Mouse (Mus musculus): ENCODE data around the gene Rec114. TPM values are rescaled to one million over a fixed set of nuclear protein-coding genes. Genes with fewer than 3 reads are reported as not detected.

The Rec114 gene
- total and polyA plus RNA-seq, 3 experiments, result 111 to 135 TPM; not detected in 1

- no peak for DNase-seq (ENCODE audit: low read depth, low spot score)
- no peak overlapping the region for H3K27ac ChIP-seq (ENCODE audit: control insufficient read depth, low read depth, low read length)
- H3K79me2 ChIP-seq (ENCODE audit: control insufficient read depth, insufficient read depth, low read length, poor library complexity), result no peaks in the 10 kb centered on the region
- H3K4me1 ChIP-seq (ENCODE audit: control insufficient read depth in 1 of 2, insufficient read depth in 2 of 2, low read length in 2 of 2), result no peaks in the 10 kb centered on the region
- H3K27me3 ChIP-seq (ENCODE audit: control insufficient read depth in 1 of 2, insufficient read depth in 2 of 2, low read length in 2 of 2), result no peaks in the 10 kb centered on the region
- no peak overlapping the region for H3K4me3 ChIP-seq (ENCODE audit: control insufficient read depth in 1 of 2, insufficient read depth in 1 of 2, low read depth in 2 of 2, low read length in 2 of 2)
- H3K9ac ChIP-seq (ENCODE audit: control insufficient read depth, low read depth, low read length, poor library complexity, severe bottlenecking), result no peak overlapping the region
- peaks cover 0 to 5% of the 10 kb centered on the region in 2 experiments; a peak in 2 of 4 replicates for H3K36me3 ChIP-seq (ENCODE audit: control insufficient read depth in 1 of 2, insufficient read depth in 2 of 2, low read length in 2 of 2)
- TF ChIP-seq MAFK (IDR thresholded peaks at IDR 0.05; ENCODE audit: borderline replicate concordance, low read depth, low read length), result no peak
- no peak for TF ChIP-seq UBTF (IDR thresholded peaks at IDR 0.05; ENCODE audit: borderline replicate concordance, insufficient read depth, low read depth, low read length)
- H3K9me3 ChIP-seq (replicated peaks; ENCODE audit: insufficient read depth, low read length), result no peaks in the 10 kb centered on the region
These were observed 40.0 kb downstream of the Rec114 start for GRCm38 (mm10) chr9:58703766-58704165.

GRCm38 (mm10) chr9:58701751-58702150, 42.0 kb downstream of the Rec114 start:
- no peaks in the 10 kb centered on the region for H3K27me3 ChIP-seq (ENCODE audit: control insufficient read depth in 1 of 2, insufficient read depth in 2 of 2, low read length in 2 of 2)
- DNase-seq (ENCODE audit: low read depth, low spot score), result no peak
- H3K4me1 ChIP-seq (ENCODE audit: control insufficient read depth in 1 of 2, insufficient read depth in 2 of 2, low read length in 2 of 2), result no peaks in the 10 kb centered on the region
- TF ChIP-seq HCFC1 (IDR thresholded peaks at IDR 0.05; ENCODE audit: low read depth, low read length) (no peak), ZMIZ1 (IDR thresholded peaks at IDR 0.05; ENCODE audit: low read depth, low read length) (no peak), ZNF384 (IDR thresholded peaks at IDR 0.05; ENCODE audit: low read depth, low read length) (no peak), TBP (IDR thresholded peaks at IDR 0.05; ENCODE audit: low read depth, low read length) (no peak), EP300 (IDR thresholded peaks at IDR 0.05; ENCODE audit: low read depth in 1 of 2, low read length in 2 of 2) (no peak), CHD1 (IDR thresholded peaks at IDR 0.05; ENCODE audit: low read depth, low read length) (no peak)
- H3K27ac ChIP-seq (ENCODE audit: control insufficient read depth, low read depth, low read length), result no peak overlapping the region
- H3K4me3 ChIP-seq (ENCODE audit: control insufficient read depth in 1 of 2, insufficient read depth in 1 of 2, low read depth in 2 of 2, low read length in 2 of 2), result no peak overlapping the region
- no peaks in the 10 kb centered on the region for H3K79me2 ChIP-seq (ENCODE audit: control insufficient read depth, insufficient read depth, low read length, poor library complexity)
- H3K9me3 ChIP-seq (replicated peaks; ENCODE audit: insufficient read depth, low read length), result no peaks in the 10 kb centered on the region
- H3K36me3 ChIP-seq (ENCODE audit: control insufficient read depth in 1 of 2, insufficient read depth in 2 of 2, low read length in 2 of 2), result peaks cover 0 to 5% of the 10 kb centered on the region in 2 experiments; a peak in 2 of 4 replicates
- no peak overlapping the region for H3K9ac ChIP-seq (ENCODE audit: control insufficient read depth, low read depth, low read length, poor library complexity, severe bottlenecking)

GRCm38 (mm10) chr9:58698486-58698885, 45.3 kb downstream of the Rec114 start:
- no peak for TF ChIP-seq ELF1 (IDR thresholded peaks at IDR 0.05; ENCODE audit: low read depth, low read length)
- TF ChIP-seq MEF2A (IDR thresholded peaks at IDR 0.05; ENCODE audit: extremely low read depth, insufficient replicate concordance, low read depth, low read length, poor library complexity, severe bottlenecking), result no peak
- no peak for TF ChIP-seq MXI1 (IDR thresholded peaks at IDR 0.05; ENCODE audit: low read depth, low read length)
- TF ChIP-seq POLR2AphosphoS2 (IDR thresholded peaks at IDR 0.05; ENCODE audit: low read length), result no peak
- TF ChIP-seq USF2 (IDR thresholded peaks at IDR 0.05; ENCODE audit: borderline replicate concordance in 1 of 2, insufficient read depth in 1 of 2, low read depth in 1 of 2, low read length in 2 of 2), result no peak
- TF ChIP-seq HCFC1 (IDR thresholded peaks at IDR 0.05; ENCODE audit: low read depth, low read length), result no peak
- no peak for TF ChIP-seq CHD1 (IDR thresholded peaks at IDR 0.05; ENCODE audit: low read depth, low read length)
- no peak for TF ChIP-seq SMC3 (IDR thresholded peaks at IDR 0.05; ENCODE audit: low read depth, low read length)
- TF ChIP-seq ZMIZ1 (IDR thresholded peaks at IDR 0.05; ENCODE audit: low read depth, low read length), result no peak
- TF ChIP-seq MYB (IDR thresholded peaks at IDR 0.05; ENCODE audit: low read depth, low read length), result no peak
- no peak for TF ChIP-seq RCOR1 (IDR thresholded peaks at IDR 0.05; ENCODE audit: low read depth, low read length)
- no peak for TF ChIP-seq EP300 (IDR thresholded peaks at IDR 0.05; ENCODE audit: low read depth in 1 of 2, low read length in 2 of 2)
- TF ChIP-seq JUND (IDR thresholded peaks at IDR 0.05; ENCODE audit: low read depth, low read length), result no peak
- no peak for TF ChIP-seq RAD21 (IDR thresholded peaks at IDR 0.05; ENCODE audit: low read depth, low read length)
- H3K27me3 ChIP-seq (ENCODE audit: control insufficient read depth in 1 of 2, insufficient read depth in 2 of 2, low read length in 2 of 2), result no peaks in the 10 kb centered on the region
- H3K27ac ChIP-seq (ENCODE audit: control insufficient read depth, low read depth, low read length), result no peak overlapping the region

More at GRCm38 (mm10) chr9:58698486-58698885, 45.3 kb downstream of the Rec114 start:
- Histone ChIP-seq H3K9me3 (replicated peaks; ENCODE audit: insufficient read depth, low read length) (no peaks in the 10 kb centered on the region), H3K9ac (ENCODE audit: control insufficient read depth, low read depth, low read length, poor library complexity, severe bottlenecking) (no peak overlapping the region), H3K79me2 (ENCODE audit: control insufficient read depth, insufficient read depth, low read length, poor library complexity) (no peaks in the 10 kb centered on the region; the same call in 1 of the 2 replicates), H3K4me3 (ENCODE audit: control insufficient read depth in 1 of 2, insufficient read depth in 1 of 2, low read depth in 2 of 2, low read length in 2 of 2) (no peak overlapping the region), H3K36me3 (ENCODE audit: control insufficient read depth in 1 of 2, insufficient read depth in 2 of 2, low read length in 2 of 2) (no peaks in the 10 kb centered on the region; a peak in 1 of 4 replicates), H3K4me1 (ENCODE audit: control insufficient read depth in 1 of 2, insufficient read depth in 2 of 2, low read length in 2 of 2) (no peaks in the 10 kb centered on the region)
- no peak for DNase-seq (ENCODE audit: low read depth, low spot score)

All from MEL (cell line).